Mouse (Mus musculus) intestine, embryonic 15.5 days (tissue): ENCODE data around the gene Negr1. TPM values are rescaled to one million over a fixed set of nuclear protein-coding genes. Genes with fewer than 3 reads are reported as not detected.

Experiments
- ATAC-seq: fragments of 200-750 bp; cut with Nextera tagmentation; 2 replicates; pipeline ENCODE4 v1.8.0; 2017; ENCODE audit warnings: moderate TSS enrichment, moderate library complexity
- H3K27ac ChIP-seq: fragments of 300-500 bp; sonication (generic); 2 replicates; pipeline ENCODE4 v1.5.1; 2015; ENCODE audit warnings: mild to moderate bottlenecking, inconsistent platforms
- H3K27me3 ChIP-seq: fragments of 300-500 bp; sonication (generic); replicated peaks from 2 replicates; pipeline ENCODE4 v1.6.1; 2015; ENCODE audit warnings: inconsistent platforms
- H3K36me3 ChIP-seq: fragments of 300-500 bp; sonication (generic); 2 replicates; pipeline ENCODE4 v1.6.1; 2015; ENCODE audit warnings: inconsistent platforms
- H3K4me1 ChIP-seq: fragments of 300-500 bp; sonication (generic); replicated peaks from 2 replicates; pipeline ENCODE4 v1.6.1; 2015; ENCODE audit warnings: inconsistent platforms
- H3K4me2 ChIP-seq: fragments of 300-500 bp; sonication (generic); replicated peaks from 2 replicates; pipeline ENCODE4 v1.6.1; 2015; ENCODE audit warnings: mild to moderate bottlenecking, inconsistent platforms
- H3K4me3 ChIP-seq: fragments of 300-500 bp; sonication (generic); replicated peaks from 2 replicates; pipeline ENCODE4 v1.5.1; 2015; ENCODE audit warnings: inconsistent platforms
- H3K9ac ChIP-seq: fragments of 300-500 bp; sonication (generic); 2 replicates; pipeline ENCODE4 v1.6.1; 2015; ENCODE audit warnings: inconsistent platforms
- H3K9me3 ChIP-seq: fragments of 300-500 bp; sonication (generic); 2 replicates; pipeline ENCODE4 v1.6.1; 2016; ENCODE audit warnings: inconsistent platforms
- WGBS: fragments of 180-500 bp; shearing (Covaris S2); methylation state at CpG from one replicate; pipeline ENCODE4 v1.1.7; 2015; 5-methylcytosine and 5-hydroxymethylcytosine counted together
- polyA plus RNA-seq: library from polyadenylated mRNA; unstranded; fragments of >200 nt; fragmentation: Nextera tagmentation; extraction: Ambion mirVana; gene quantifications from 2 replicates; pipeline ENCODE4 v1.2.1, GENCODE M21; 2015

Negr1 gene
- polyA plus RNA-seq, 1 experiment from 2014 or later = 3.8 TPM

DNA sequence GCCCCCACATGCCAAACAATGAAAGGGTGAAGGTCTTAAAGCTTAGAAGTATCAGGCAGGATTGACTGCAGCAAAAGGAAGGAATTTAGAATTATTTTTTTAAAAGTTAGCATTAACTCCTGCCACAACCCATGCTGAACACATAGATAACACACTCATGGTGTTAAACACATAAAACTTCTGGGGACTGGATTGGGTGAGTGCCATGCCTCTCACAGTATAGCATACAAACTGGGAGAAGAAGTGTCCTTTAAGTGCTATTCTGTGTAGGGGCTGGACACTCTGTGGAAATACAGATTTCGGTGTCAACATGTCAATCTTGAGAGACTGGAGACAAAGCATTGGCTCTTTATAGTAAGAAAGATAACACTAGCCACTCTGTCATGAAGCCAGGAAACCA is 519.0 kb downstream of the Negr1 start:
- Histone ChIP-seq H3K9ac (no peak overlapping the region), H3K27ac (no peak overlapping the region), H3K27me3 (no peaks in the 10 kb centered on the region), H3K36me3 (no peaks in the 10 kb centered on the region), H3K4me3 (no peak overlapping the region), H3K4me2 (no peak overlapping the region), H3K4me1 (no peaks in the 10 kb centered on the region), H3K9me3 (no peaks in the 10 kb centered on the region)
- WGBS = 94% methylated on average over 1 of the region's 1 CpGs
- no peak for ATAC-seq

DNA sequence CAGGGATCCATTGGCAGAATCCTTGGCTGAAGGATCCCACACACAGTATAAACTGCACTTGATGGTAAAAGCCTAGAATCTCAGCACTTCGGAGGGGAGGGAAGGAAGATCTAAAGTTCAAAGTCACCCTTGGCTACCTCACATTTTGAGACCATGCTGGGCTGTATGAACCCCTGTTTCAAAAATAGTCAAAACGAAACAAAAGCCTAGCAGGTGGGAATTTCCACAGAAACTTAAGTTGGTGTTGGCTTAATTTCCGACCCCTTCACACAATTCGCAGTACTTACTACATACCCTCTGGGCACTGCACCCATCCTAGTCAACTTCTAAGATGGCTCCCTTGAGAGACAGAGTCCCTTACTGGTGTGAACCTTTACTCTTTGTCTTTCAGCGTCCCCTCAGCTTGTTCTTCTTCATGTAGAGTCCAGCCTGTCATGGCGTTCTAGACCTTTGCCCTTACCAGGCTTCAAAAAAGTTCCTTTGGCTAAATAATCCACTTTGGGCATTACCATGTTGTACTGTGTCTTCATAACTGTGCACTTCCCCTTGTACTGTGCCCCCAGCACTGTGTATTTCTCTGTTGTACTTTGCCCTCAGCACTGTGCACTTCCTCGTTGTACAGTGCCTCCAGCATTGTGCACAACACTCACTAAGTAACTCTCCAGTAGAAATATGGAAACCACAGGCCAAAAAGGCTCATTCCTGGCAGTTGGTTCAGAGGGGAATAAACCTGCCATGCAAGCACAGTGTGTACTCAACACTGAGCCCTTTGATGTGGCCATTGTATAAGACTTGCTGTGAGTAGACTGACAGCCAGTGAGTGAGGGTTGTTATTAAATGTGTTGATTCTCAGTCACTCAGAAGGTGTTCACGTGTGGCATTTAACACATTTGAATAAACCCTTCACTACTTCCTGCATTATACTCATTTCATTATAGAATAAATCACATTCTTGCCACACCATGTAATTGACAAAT is 521.5 kb downstream of the Negr1 start:
- 82% methylated on average over 8 of the region's 8 CpGs for WGBS
- Histone ChIP-seq H3K27ac (no peak overlapping the region), H3K9ac (no peak overlapping the region), H3K27me3 (no peaks in the 10 kb centered on the region), H3K4me3 (no peak overlapping the region), H3K4me2 (no peak overlapping the region), H3K36me3 (no peaks in the 10 kb centered on the region), H3K4me1 (no peaks in the 10 kb centered on the region), H3K9me3 (no peaks in the 10 kb centered on the region)
- ATAC-seq = peak; percentile 91

DNA sequence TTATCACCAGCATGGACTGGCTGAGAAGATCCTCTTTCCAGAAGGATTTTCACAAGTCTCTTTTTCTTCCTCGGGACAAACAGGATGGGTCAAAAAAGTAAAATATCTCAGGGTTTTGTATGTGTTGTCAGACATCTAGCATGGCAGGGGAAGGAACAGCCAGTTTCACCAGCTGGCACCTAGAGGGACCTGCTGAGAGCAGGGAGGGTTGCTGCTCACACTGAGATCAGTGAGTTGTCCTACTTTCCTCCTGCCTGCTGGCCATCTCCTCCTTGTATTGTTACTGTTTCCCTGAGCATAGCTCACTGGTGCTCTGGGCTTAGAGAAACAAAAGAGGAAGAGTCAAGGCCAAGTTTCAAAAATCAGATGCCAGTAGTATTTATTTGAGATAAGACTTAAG is 523.6 kb downstream of the Negr1 start:
- Histone ChIP-seq H3K36me3 (no peaks in the 10 kb centered on the region), H3K9ac (no peak overlapping the region), H3K27me3 (no peaks in the 10 kb centered on the region), H3K9me3 (no peaks in the 10 kb centered on the region), H3K4me1 (no peaks in the 10 kb centered on the region), H3K27ac (no peak overlapping the region), H3K4me2 (no peak overlapping the region), H3K4me3 (no peak overlapping the region)
- 69% methylated on average over 1 of the region's 1 CpGs for WGBS
- no peak for ATAC-seq

DNA sequence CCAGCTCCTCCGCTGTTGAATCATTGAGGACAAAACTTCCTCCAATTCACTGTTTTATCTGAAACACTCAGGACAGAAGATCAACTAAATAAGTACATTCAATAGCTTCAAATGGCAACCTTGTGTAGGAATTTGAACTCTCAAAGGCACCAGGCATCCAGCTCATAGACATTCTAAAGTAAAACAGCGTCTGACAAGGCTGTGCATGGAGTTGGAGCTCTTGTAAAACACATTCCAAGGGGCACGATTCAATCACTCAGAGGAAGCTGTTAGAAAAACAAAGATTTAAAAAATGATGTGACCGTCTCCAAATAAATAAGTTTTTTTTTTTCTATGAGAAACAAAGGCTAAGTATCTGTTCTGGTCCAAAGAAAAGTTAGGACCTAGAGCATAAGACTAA is 528.5 kb downstream of the Negr1 start:
- H3K4me1 ChIP-seq = no peaks in the 10 kb centered on the region
- no peaks in the 10 kb centered on the region for H3K27me3 ChIP-seq
- no peak overlapping the region for H3K9ac ChIP-seq
- ATAC-seq = no peak
- H3K27ac ChIP-seq = no peak overlapping the region
- H3K4me3 ChIP-seq = no peak overlapping the region
- no peaks in the 10 kb centered on the region for H3K9me3 ChIP-seq
- H3K36me3 ChIP-seq = no peaks in the 10 kb centered on the region
- no peak overlapping the region for H3K4me2 ChIP-seq
- 48% methylated on average over 4 of the region's 4 CpGs for WGBS

DNA sequence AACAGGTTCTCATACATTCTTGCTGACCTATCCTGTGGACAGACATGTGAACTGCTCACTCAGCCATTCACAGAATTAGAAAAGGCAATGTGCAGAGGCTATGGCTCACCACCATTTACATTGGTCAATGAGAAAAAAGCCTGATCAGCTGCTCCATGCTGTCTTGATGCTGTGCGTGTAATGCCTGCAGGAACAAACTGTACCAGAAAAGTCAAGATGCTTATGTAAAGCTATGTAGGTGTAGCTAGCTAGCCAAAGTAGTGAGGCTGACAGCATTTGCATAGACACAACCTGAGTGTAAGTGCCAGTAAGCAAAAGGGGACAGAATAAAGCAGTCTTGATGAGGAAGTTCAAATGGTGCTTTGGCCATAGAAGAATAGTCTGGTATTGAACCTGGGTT is 534.7 kb downstream of the Negr1 start:
- H3K4me3 ChIP-seq = no peak overlapping the region
- no peak overlapping the region for H3K27ac ChIP-seq
- no peaks in the 10 kb centered on the region for H3K27me3 ChIP-seq
- 93% methylated on average over 1 of the region's 1 CpGs for WGBS
- no peak overlapping the region for H3K4me2 ChIP-seq
- no peaks in the 10 kb centered on the region for H3K9me3 ChIP-seq
- no peak overlapping the region for H3K9ac ChIP-seq
- no peak for ATAC-seq
- H3K36me3 ChIP-seq = no peaks in the 10 kb centered on the region
- no peaks in the 10 kb centered on the region for H3K4me1 ChIP-seq

DNA sequence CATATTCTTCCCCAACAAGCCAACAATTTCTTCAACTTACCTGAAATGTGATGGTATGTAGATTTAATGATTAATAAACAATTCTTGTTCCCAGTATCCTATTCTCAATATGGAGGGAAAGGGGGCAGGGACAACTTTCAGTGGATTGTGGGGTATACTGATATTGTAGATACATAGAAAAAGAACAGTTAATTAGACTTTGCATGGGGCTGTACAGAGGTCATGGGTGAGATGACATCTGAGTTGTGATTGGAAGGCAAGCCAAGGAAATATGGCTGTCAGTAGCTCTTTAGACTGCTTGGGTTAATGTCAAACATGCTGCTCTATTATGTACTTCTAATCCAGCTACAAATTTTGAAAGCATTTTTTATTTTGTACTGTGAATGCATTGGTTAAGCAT is 535.9 kb downstream of the Negr1 start:
- Histone ChIP-seq H3K4me3 (no peak overlapping the region), H3K36me3 (no peaks in the 10 kb centered on the region)
- ATAC-seq = no peak

DNA sequence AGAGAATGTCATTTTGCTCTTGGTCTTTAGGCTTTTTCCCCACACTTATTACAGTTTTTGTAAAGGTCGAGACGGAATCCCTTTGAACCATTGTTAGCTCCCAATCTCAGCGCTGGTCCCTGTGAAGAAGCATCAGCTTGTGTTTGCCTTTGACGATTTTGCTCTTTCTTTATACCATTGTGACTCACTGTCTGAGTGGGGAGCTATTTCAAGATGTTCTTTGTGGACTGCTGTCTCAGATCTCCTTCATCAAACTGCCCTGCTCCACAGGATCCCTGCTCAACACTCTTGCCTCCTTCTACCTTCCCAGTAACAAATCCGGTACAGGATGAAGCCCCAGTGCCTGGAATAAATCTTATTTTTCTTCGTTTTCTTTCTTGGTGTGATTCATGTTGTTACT is 536.8 kb downstream of the Negr1 start:
- H3K9me3 ChIP-seq = no peaks in the 10 kb centered on the region
- H3K9ac ChIP-seq = no peak overlapping the region
- H3K27ac ChIP-seq = no peak overlapping the region
- no peaks in the 10 kb centered on the region for H3K36me3 ChIP-seq
- no peak for ATAC-seq
- H3K4me3 ChIP-seq = no peak overlapping the region
- no peaks in the 10 kb centered on the region for H3K27me3 ChIP-seq
- WGBS = 83% methylated on average over 6 of the region's 6 CpGs
- H3K4me1 ChIP-seq = no peaks in the 10 kb centered on the region
- no peak overlapping the region for H3K4me2 ChIP-seq

More for the DNA sequence above, 535.9 kb downstream of the Negr1 start:
- H3K4me2 ChIP-seq = no peak overlapping the region
- no peak overlapping the region for H3K27ac ChIP-seq
- no peaks in the 10 kb centered on the region for H3K9me3 ChIP-seq
- no peaks in the 10 kb centered on the region for H3K4me1 ChIP-seq
- no peak overlapping the region for H3K9ac ChIP-seq
- no peaks in the 10 kb centered on the region for H3K27me3 ChIP-seq

DNA sequence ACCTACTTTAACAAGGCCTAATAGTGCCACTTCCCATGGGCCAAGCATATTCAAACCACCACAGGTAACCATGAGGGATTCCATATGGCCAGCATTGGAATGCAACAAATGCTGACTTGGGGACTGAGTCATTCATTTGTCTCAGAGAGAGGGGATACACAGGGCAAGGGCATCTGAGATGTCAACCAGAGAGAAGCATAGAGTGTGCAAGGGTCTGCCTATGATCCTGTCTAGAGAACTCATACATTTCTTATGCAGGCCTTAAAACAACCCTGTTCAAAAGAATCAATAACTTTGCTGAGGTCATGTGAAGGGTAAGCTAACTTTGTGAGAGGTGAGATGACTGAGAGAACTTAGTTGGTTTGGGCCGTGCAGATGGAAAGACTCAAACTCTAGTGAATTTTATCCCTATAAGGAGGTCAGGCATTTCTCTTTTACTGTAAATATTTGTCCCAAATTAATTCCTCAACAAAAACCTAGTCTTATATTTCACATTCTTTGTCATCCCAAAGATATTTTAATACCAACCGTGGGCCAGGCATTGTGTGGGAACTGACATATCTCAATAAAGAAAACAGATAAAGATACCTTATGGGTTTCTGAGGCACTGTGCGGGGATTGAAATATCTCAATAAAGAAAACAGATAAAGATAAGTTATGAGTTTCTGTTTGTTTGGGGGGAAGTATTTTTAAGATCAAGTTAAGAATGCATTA is 543.4 kb downstream of the Negr1 start:
- H3K27me3 ChIP-seq = no peaks in the 10 kb centered on the region
- no peaks in the 10 kb centered on the region for H3K36me3 ChIP-seq
- 52% methylated on average over 3 of the region's 3 CpGs for WGBS
- H3K4me3 ChIP-seq = no peak overlapping the region
- no peak overlapping the region for H3K9ac ChIP-seq
- no peaks in the 10 kb centered on the region for H3K4me1 ChIP-seq
- no peak overlapping the region for H3K4me2 ChIP-seq
- no peak overlapping the region for H3K27ac ChIP-seq
- no peak for ATAC-seq
- no peaks in the 10 kb centered on the region for H3K9me3 ChIP-seq

DNA sequence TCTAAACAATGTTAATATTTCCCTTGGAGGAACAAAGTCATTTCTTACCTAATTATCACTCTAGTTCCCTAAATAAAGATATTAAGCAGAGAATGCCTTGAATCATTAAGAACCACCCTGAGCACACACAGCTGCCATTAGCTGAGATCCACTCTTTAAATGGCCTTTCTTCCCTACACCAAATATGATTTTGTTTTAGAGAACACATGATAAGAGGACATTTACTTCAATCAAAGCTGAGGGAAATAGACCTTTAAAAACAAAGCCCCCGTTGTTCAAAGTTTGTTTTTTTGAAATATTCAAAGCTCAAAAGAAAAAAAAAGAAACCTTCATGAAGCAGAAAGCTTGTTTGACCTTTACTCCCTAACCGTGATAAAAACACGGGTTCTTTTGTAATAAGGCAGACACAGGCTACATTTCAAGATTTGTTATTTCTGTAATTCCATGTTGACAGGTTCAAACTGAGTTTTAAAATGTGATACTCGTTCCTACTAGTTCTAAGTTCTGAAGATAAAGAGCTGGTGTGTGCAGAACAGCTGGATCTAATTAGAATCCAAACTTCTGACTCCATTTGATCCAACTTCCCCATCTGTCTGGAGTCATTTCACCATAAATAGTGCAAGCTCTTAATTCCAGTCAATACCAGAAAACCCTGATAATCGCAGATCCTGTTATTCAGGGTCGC is 544.1 kb downstream of the Negr1 start:
- H3K9me3 ChIP-seq = no peaks in the 10 kb centered on the region
- no peaks in the 10 kb centered on the region for H3K27me3 ChIP-seq
- 38% methylated on average over 6 of the region's 6 CpGs for WGBS
- H3K27ac ChIP-seq = no peak overlapping the region
- no peak overlapping the region for H3K9ac ChIP-seq
- H3K4me1 ChIP-seq = no peaks in the 10 kb centered on the region
- ATAC-seq = 0 out of 2 replicates have a peak, but pooled peaks have one; percentile 47
- no peak overlapping the region for H3K4me3 ChIP-seq
- no peak overlapping the region for H3K4me2 ChIP-seq
- no peaks in the 10 kb centered on the region for H3K36me3 ChIP-seq

DNA sequence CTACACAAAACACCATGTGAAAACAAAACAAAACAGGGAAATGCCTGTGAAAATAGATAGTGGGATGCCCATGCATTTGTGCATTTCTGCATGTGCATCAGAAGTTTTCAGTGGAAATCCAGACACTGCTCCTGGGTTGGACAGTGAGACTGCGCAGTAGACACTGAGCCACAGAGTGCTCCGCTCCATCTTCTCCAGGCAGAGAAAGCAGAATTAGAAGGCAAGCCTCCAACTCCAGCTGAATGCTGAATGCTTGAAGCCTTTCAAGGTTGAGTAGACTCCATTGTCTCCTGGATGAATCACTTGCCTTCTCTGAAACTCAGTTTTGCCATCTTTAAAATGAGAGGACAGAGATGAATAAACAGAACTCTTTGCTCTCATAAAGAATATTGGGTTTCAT is 546.6 kb downstream of the Negr1 start:
- Histone ChIP-seq H3K27ac (no peak overlapping the region), H3K4me2 (no peak overlapping the region), H3K27me3 (no peaks in the 10 kb centered on the region), H3K9me3 (no peaks in the 10 kb centered on the region), H3K4me1 (no peaks in the 10 kb centered on the region), H3K36me3 (no peaks in the 10 kb centered on the region), H3K9ac (no peak overlapping the region), H3K4me3 (no peak overlapping the region)
- ATAC-seq = no peak
- WGBS = 87% methylated on average over 2 of the region's 2 CpGs

DNA sequence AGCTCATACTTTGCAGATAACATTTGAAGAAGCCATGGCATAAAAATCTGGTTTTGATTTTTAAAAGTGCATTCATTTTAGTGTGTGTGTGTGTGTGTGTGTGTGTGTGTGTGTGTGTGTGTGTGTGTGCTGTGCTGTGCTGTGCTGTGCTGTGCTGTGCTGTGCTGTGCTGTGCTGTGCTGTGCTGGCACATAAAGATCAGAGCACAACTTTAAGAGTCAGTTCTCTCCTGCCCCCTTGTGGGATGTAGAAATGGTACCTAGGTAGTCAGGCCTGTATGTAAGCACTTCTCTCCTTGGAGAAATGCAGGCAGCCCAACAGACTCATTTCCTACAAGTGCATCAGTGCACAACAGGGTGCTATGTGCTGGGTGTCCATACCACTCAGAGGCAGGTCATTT is 547.7 kb downstream of the Negr1 start:
- Histone ChIP-seq H3K9me3 (no peaks in the 10 kb centered on the region), H3K27me3 (no peaks in the 10 kb centered on the region), H3K9ac (no peak overlapping the region), H3K4me3 (no peak overlapping the region), H3K4me2 (no peak overlapping the region), H3K27ac (no peak overlapping the region), H3K36me3 (no peaks in the 10 kb centered on the region), H3K4me1 (no peaks in the 10 kb centered on the region)
- ATAC-seq = peak; percentile 78

DNA sequence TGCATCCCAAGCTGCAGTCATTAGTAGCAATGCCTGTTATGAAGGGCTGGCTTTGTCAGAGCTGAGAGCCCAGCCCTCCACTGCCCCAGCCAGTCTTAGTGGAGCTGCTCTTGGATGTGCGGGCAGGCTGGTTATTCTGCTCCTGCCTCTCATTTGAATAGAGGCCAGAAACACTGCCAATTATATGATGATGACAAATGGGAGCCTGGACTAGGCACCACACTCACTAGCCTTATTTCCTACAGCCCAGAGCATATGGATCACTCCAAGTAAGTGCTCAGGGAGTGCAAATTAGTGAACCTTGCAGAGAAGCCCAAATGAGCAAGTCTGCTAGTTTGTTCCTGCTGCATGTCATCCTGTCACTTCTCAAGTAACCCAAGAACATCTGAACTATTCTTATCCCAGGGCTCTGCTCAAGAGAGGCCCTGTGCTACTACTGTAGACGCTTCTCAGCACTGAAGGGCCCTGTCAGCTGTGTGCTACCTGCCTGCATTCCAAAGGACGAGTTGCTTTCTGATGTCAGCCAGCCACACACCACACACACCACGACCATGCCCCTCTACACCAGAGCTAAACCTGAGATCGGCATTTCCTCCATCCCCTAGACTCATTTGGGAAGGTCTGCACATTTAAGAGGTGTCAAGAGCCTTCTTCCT is 553.6 kb downstream of the Negr1 start:
- H3K27ac ChIP-seq = no peak overlapping the region
- ATAC-seq = no peak
- no peaks in the 10 kb centered on the region for H3K9me3 ChIP-seq
- H3K4me1 ChIP-seq = no peaks in the 10 kb centered on the region
- H3K9ac ChIP-seq = no peak overlapping the region
- no peaks in the 10 kb centered on the region for H3K27me3 ChIP-seq
- H3K4me2 ChIP-seq = no peak overlapping the region
- 42% methylated on average over 5 of the region's 5 CpGs for WGBS
- H3K4me3 ChIP-seq = no peak overlapping the region
- H3K36me3 ChIP-seq = no peaks in the 10 kb centered on the region
